Mouse (Mus musculus) spleen, adult 2 months (tissue): ENCODE data around the gene Ptk7. TPM values are rescaled to one million over a fixed set of nuclear protein-coding genes. Genes with fewer than 3 reads are reported as not detected.

Source experiments
- DNase-seq, 2 experiments: peaks; one replicate each; pipeline versions ENCODE4 v3.0.0 to v3.0.0-alpha.2; 2012 to 2021; ENCODE audit warnings: low spot score in 2 of 2, low read depth in 1 of 2
- H3K27ac ChIP-seq: fragments of 200-500 bp; 2 replicates; pipeline ENCODE4 v1.5.1; 2012; ENCODE audit warnings: low read length, inconsistent platforms; ENCODE audit not compliant: insufficient read depth
- H3K27me3 ChIP-seq: fragments of 200-500 bp; 2 replicates; pipeline ENCODE4 v1.6.1; 2012; ENCODE audit warnings: mild to moderate bottlenecking, moderate library complexity, low read length, inconsistent platforms; ENCODE audit not compliant: control insufficient read depth, insufficient read depth
- H3K36me3 ChIP-seq: fragments of 200-500 bp; 2 replicates; pipeline ENCODE4 v1.6.1; 2012; ENCODE audit warnings: mild to moderate bottlenecking, low read length, inconsistent platforms; ENCODE audit not compliant: control insufficient read depth, insufficient read depth
- H3K4me1 ChIP-seq: fragments of 200-500 bp; 2 replicates; pipeline ENCODE4 v1.6.1; 2011; ENCODE audit warnings: inconsistent platforms; ENCODE audit not compliant: control insufficient read depth, insufficient read depth, insufficient read length
- H3K4me3 ChIP-seq: fragments of 200-500 bp; 2 replicates; pipeline ENCODE4 v1.5.1; 2011; ENCODE audit warnings: mild to moderate bottlenecking, inconsistent platforms; ENCODE audit not compliant: insufficient read depth, insufficient read length; ENCODE audit errors: extremely low read depth
- CTCF ChIP-seq: fragments of 200-500 bp; IDR thresholded peaks from 2 replicates; pipeline ENCODE4 v1.5.1; 2011; ENCODE audit warnings: mild to moderate bottlenecking, inconsistent platforms; ENCODE audit not compliant: insufficient read depth, insufficient read length, insufficient replicate concordance; ENCODE audit errors: extremely low read depth
- POLR2A ChIP-seq: fragments of 200-500 bp; IDR thresholded peaks from 2 replicates; pipeline ENCODE4 v1.6.1; 2011; ENCODE audit warnings: low read depth, low read length, inconsistent platforms
- WGBS: fragments of 180-500 bp; shearing (Covaris S2); methylation state at CpG from one replicate; pipeline ENCODE4 v1.1.7; 2018; 5-methylcytosine and 5-hydroxymethylcytosine counted together
- polyA plus RNA-seq: library from polyadenylated mRNA; depleted of rRNA; stranded (reverse); fragments of >200 nt; gene quantifications from 2 replicates; pipeline ENCODE4 v1.2.3, GENCODE M21; 2012

Gene Ptk7
- polyA plus RNA-seq, 1 experiment, result 8.5 TPM

- WGBS, result 79% methylated on average over 11 of the region's 11 CpGs
- Histone ChIP-seq H3K27me3 (no peaks in the 10 kb centered on the region), H3K27ac (no peak overlapping the region), H3K36me3 (no peaks in the 10 kb centered on the region), H3K4me3 (no peak overlapping the region), H3K4me1 (no peaks in the 10 kb centered on the region)
- no peak for DNase-seq
- no peak for TF ChIP-seq CTCF
- no peak for TF ChIP-seq POLR2A
Measured at GRCm38 (mm10) chr17:46597956-46598355, 31.3 kb downstream of the Ptk7 start.

GRCm38 (mm10) chr17:46595336-46595735, 34.0 kb downstream of the Ptk7 start:
- Histone ChIP-seq H3K27me3 (no peaks in the 10 kb centered on the region), H3K36me3 (no peaks in the 10 kb centered on the region), H3K4me1 (no peaks in the 10 kb centered on the region), H3K4me3 (no peak overlapping the region), H3K27ac (no peak overlapping the region)
- TF ChIP-seq POLR2A (no peak), CTCF (no peak)
- DNase-seq, result no peak
- WGBS, result 91% methylated on average over 6 of the region's 6 CpGs

GRCm38 (mm10) chr17:46594606-46595005, 34.7 kb downstream of the Ptk7 start:
- Histone ChIP-seq H3K4me1 (no peaks in the 10 kb centered on the region), H3K4me3 (no peak overlapping the region), H3K27ac (no peak overlapping the region), H3K27me3 (no peaks in the 10 kb centered on the region), H3K36me3 (no peaks in the 10 kb centered on the region)
- no peak for DNase-seq
- TF ChIP-seq POLR2A (no peak), CTCF (no peak)
- WGBS, result 91% methylated on average over 9 of the region's 9 CpGs

GRCm38 (mm10) chr17:46593124-46593523, 36.2 kb downstream of the Ptk7 start:
- Histone ChIP-seq H3K36me3 (no peaks in the 10 kb centered on the region), H3K27ac (no peak overlapping the region), H3K4me3 (no peak overlapping the region), H3K27me3 (no peaks in the 10 kb centered on the region), H3K4me1 (no peaks in the 10 kb centered on the region)
- TF ChIP-seq POLR2A, result no peak
- TF ChIP-seq CTCF, result no peak
- 95% methylated on average over 4 of the region's 4 CpGs for WGBS
- DNase-seq, result no peak

GRCm38 (mm10) chr17:46591406-46591805, 37.9 kb downstream of the Ptk7 start:
- H3K27ac ChIP-seq, result no peak overlapping the region

GRCm38 (mm10) chr17:46590439-46590838, 38.9 kb downstream of the Ptk7 start:
- DNase-seq, result no peak
- no peaks in the 10 kb centered on the region for H3K36me3 ChIP-seq
- no peaks in the 10 kb centered on the region for H3K27me3 ChIP-seq
- WGBS, result 82% methylated on average over 7 of the region's 7 CpGs
- H3K27ac ChIP-seq, result no peak overlapping the region
- H3K4me1 ChIP-seq, result no peaks in the 10 kb centered on the region
- TF ChIP-seq POLR2A, result no peak
- TF ChIP-seq CTCF, result no peak
- no peak overlapping the region for H3K4me3 ChIP-seq

More at GRCm38 (mm10) chr17:46591406-46591805, 37.9 kb downstream of the Ptk7 start:
- no peaks in the 10 kb centered on the region for H3K4me1 ChIP-seq
- H3K36me3 ChIP-seq, result no peaks in the 10 kb centered on the region
- no peak overlapping the region for H3K4me3 ChIP-seq
- 88% methylated on average over 19 of the region's 19 CpGs for WGBS
- H3K27me3 ChIP-seq, result no peaks in the 10 kb centered on the region
- no peak for DNase-seq
- no peak for TF ChIP-seq POLR2A
- TF ChIP-seq CTCF, result no peak

GRCm38 (mm10) chr17:46589635-46590314, 39.5 kb downstream of the Ptk7 start:
- no peak overlapping the region for H3K27ac ChIP-seq
- WGBS, result 90% methylated on average over 16 of the region's 16 CpGs
- no peak for TF ChIP-seq CTCF
- TF ChIP-seq POLR2A, result no peak

More at GRCm38 (mm10) chr17:46589635-46590314, 39.5 kb downstream of the Ptk7 start:
- Histone ChIP-seq H3K4me1 (no peaks in the 10 kb centered on the region), H3K4me3 (no peak overlapping the region), H3K36me3 (no peaks in the 10 kb centered on the region), H3K27me3 (no peaks in the 10 kb centered on the region)
- no peak for DNase-seq
